Mouse (Mus musculus) myocyte (in vitro differentiated cells): ENCODE measurements around the gene Usb1.

ENCODE experiments used
- E2F4 ChIP-seq: IDR thresholded peaks from one replicate; pipeline ENCODE4 v1.6.1; 2011; ENCODE audit warnings: mild to moderate bottlenecking, control low read depth, moderate library complexity; ENCODE audit not compliant: insufficient read depth
- MAX ChIP-seq: IDR thresholded peaks from one replicate; pipeline ENCODE4 v1.6.1; 2011; ENCODE audit warnings: low read depth, mild to moderate bottlenecking, control low read depth
- MYOD1 ChIP-seq, 3 experiments: IDR thresholded peaks; one replicate each; pipeline ENCODE4 v1.6.1; 2011; ENCODE audit warnings: control low read depth in 2 of 3, low read depth in 2 of 3, mild to moderate bottlenecking in 2 of 3, moderate library complexity in 1 of 3; ENCODE audit not compliant: insufficient read length in 2 of 3, control insufficient read depth in 1 of 3
- POLR2A ChIP-seq: IDR thresholded peaks from one replicate; pipeline ENCODE4 v1.6.1; 2011; ENCODE audit warnings: low read depth, mild to moderate bottlenecking, control low read depth, moderate library complexity; ENCODE audit not compliant: insufficient read length
- POLR2AphosphoS2 ChIP-seq: IDR thresholded peaks from one replicate; pipeline ENCODE4 v1.6.1; 2011; ENCODE audit warnings: low read depth, control low read depth; ENCODE audit not compliant: insufficient read length
- SRF ChIP-seq: IDR thresholded peaks from one replicate; pipeline ENCODE4 v1.6.1; 2011; ENCODE audit warnings: low read depth; ENCODE audit not compliant: control insufficient read depth, insufficient read length
- TCF12 ChIP-seq: IDR thresholded peaks from one replicate; pipeline ENCODE4 v1.6.1; 2011; ENCODE audit warnings: mild to moderate bottlenecking, control low read depth; ENCODE audit not compliant: poor library complexity, insufficient read depth, severe bottlenecking
- TCF3 ChIP-seq: IDR thresholded peaks from one replicate; pipeline ENCODE4 v1.6.1; 2011; ENCODE audit warnings: low read depth, control low read depth; ENCODE audit not compliant: insufficient read length
- USF1 ChIP-seq: IDR thresholded peaks from one replicate; pipeline ENCODE4 v1.6.1; 2011; ENCODE audit warnings: low read depth, mild to moderate bottlenecking, control low read depth, moderate library complexity

DNA sequence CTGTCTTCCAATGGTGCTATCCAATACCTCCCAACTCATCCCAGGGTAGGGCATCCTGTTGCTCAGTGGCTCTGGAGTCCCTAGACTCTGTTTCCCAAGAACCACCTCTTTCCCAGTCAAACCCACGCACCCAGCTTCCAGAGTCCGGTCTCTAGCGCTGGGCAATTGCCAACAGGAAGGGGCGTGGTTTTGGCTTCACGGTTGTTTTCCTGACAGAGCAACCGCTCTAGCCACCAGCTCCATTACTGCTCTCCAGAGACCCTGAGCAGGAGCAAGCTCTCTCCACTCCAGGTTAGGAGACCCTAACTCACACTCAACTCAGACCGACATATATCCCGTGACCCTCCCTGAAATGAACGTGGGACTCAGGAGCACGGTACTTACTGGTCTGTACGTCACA is 38.9 kb upstream of the Usb1 start:
- TF ChIP-seq E2F4: no peak
- no peak for TF ChIP-seq MAX
- TF ChIP-seq USF1: no peak
- TF ChIP-seq TCF3: no peak
- TF ChIP-seq POLR2A: no peak
- no peak for TF ChIP-seq MYOD1 (IDR thresholded peaks at IDR 0.05; ENCODE audit: control insufficient read depth in 1 of 3, insufficient read length in 2 of 3, low read depth in 2 of 3)
- TF ChIP-seq TCF12: no peak
- no peak for TF ChIP-seq SRF
- no peak for TF ChIP-seq POLR2AphosphoS2
